Comparison of ENCODE assay signal across 20 mouse cellular contexts in genomic region chr13:54748190-54748589, GRCm38 (mm10). TPM values are rescaled to one million over a fixed set of nuclear protein-coding genes. Genes with fewer than 3 reads are reported as not detected.
DNase-seq lines count a peak whose midpoint lies in the region; ATAC-seq and TF ChIP-seq lines count a peak whose summit lies in the region.
"Had no signal": no experiment of that assay in that cellular context is flagged by ENCODE, and none has a peak within 500 bp of the region (broad histone marks: within the 10 kb centered on the region; RNA-seq: fewer than 3 reads in every experiment).

No protein-coding gene starts in this region.

- 0 out of 2 replicates have a peak, but pooled peaks cover 4% of the 10 kb centered on the region for H3K36me3 ChIP-seq in forebrain, embryonic 14.5 days (ENCODE audit: control insufficient read depth, insufficient read depth, low read length)
- no peaks in the 10 kb centered on the region for H3K36me3 ChIP-seq in hindbrain, postnatal 0 days (ENCODE audit: insufficient read depth, low read length)
- no peaks in the 10 kb centered on the region for H3K36me3 ChIP-seq in neural tube, embryonic 14.5 days (ENCODE audit: control insufficient read depth, insufficient read depth, low read length)
- H3K36me3 ChIP-seq: heart, embryonic 12.5 days; limb, embryonic 15.5 days; lung, embryonic 15.5 days had no signal

- H3K4me3 ChIP-seq in forebrain, embryonic 14.5 days (ENCODE audit: low read depth, low read length), result peak overlapping the region; percentile 61
- H3K4me3 ChIP-seq in hindbrain, postnatal 0 days (ENCODE audit: low read length), result peak overlapping the region; percentile 63
- peak overlapping the region; percentile 62 for H3K4me3 ChIP-seq in neural tube, embryonic 14.5 days (ENCODE audit: low read depth, low read length)
- H3K4me3 ChIP-seq: gastrocnemius, adult 2 months; heart, embryonic 12.5 days had no signal

- no peak for ATAC-seq in cerebellum, adult (ENCODE audit: insufficient number of reproducible peaks, low FRiP score, low TSS enrichment)
- ATAC-seq in forebrain, embryonic 14.5 days, result no peak
- ATAC-seq in hindbrain, postnatal 0 days, result no peak
- no peak for ATAC-seq in neural tube, embryonic 14.5 days (ENCODE audit: low read depth)

- H3K9ac ChIP-seq in forebrain, embryonic 14.5 days (ENCODE audit: low read length), result peak overlapping the region; percentile 81
- H3K9ac ChIP-seq in hindbrain, postnatal 0 days (replicated peaks; ENCODE audit: low read length), result peak overlapping the region; percentile 84
- peak overlapping the region; percentile 90 for H3K9ac ChIP-seq in neural tube, embryonic 14.5 days (replicated peaks; ENCODE audit: low read depth, low read length)
- H3K9ac ChIP-seq: heart, embryonic 12.5 days; limb, embryonic 15.5 days; lung, embryonic 15.5 days had no signal

- DNase-seq in cerebellum, adult 9-11 months, result peak; percentile 69
- DNase-seq in forebrain, embryonic 14.5 days (ENCODE audit: low spot score), result no peak
- no peak for DNase-seq in hindbrain, postnatal 0 days (ENCODE audit: low spot score)
- no peak for DNase-seq in liver
- no peak for DNase-seq in kidney, adult 11 months
- DNase-seq in kidney, adult 9 months, result no peak
- DNase-seq: adrenal gland, postnatal 36 days; B cell, adult 2 months; gastrocnemius, adult 2 months; kidney, postnatal 25 days; right cerebral cortex, postnatal 4 days; thymus, postnatal 14 days had no signal

- peak overlapping the region; percentile 67 for H3K4me2 ChIP-seq in forebrain, embryonic 14.5 days (ENCODE audit: low read length)
- peak overlapping the region; percentile 61 for H3K4me2 ChIP-seq in hindbrain, postnatal 0 days (ENCODE audit: low read depth, low read length)
- peak overlapping the region; percentile 75 for H3K4me2 ChIP-seq in neural tube, embryonic 14.5 days (ENCODE audit: low read depth, low read length)

- 84% methylated on average over 8 of the region's 8 CpGs for WGBS in forebrain, embryonic 14.5 days
- WGBS in hindbrain, postnatal 0 days, result 71% methylated on average over 8 of the region's 8 CpGs
- WGBS in neural tube, embryonic 14.5 days, result 83% methylated on average over 8 of the region's 8 CpGs

- H3K9me3 ChIP-seq in forebrain, embryonic 14.5 days (replicated peaks; ENCODE audit: control insufficient read depth, low read length), result no peaks in the 10 kb centered on the region
- no peaks in the 10 kb centered on the region for H3K9me3 ChIP-seq in hindbrain, postnatal 0 days (ENCODE audit: low read length)
- H3K9me3 ChIP-seq in neural tube, embryonic 14.5 days (ENCODE audit: control insufficient read depth, low read length), result no peaks in the 10 kb centered on the region
- H3K9me3 ChIP-seq: heart, embryonic 12.5 days; limb, embryonic 15.5 days; lung, embryonic 15.5 days had no signal

- H3K27me3 ChIP-seq in forebrain, embryonic 14.5 days (replicated peaks; ENCODE audit: control insufficient read depth, insufficient read depth, low read length), result 0 out of 2 replicates have a peak, but pooled peaks cover 6% of the 10 kb centered on the region
- H3K27me3 ChIP-seq in hindbrain, postnatal 0 days (ENCODE audit: insufficient read depth, low read length), result no peaks in the 10 kb centered on the region
- no peaks in the 10 kb centered on the region for H3K27me3 ChIP-seq in neural tube, embryonic 14.5 days (ENCODE audit: control insufficient read depth, insufficient read depth, low read length)

- TF ChIP-seq CTCF in hindbrain, postnatal 0 days (IDR thresholded peaks at IDR 0.05; ENCODE audit: low read depth), result no peak

- peaks cover 26% of the 10 kb centered on the region for H3K4me1 ChIP-seq in forebrain, embryonic 14.5 days (ENCODE audit: control insufficient read depth, insufficient read depth, low read length)
- peaks cover 25% of the 10 kb centered on the region; the same call in 1 of the 2 replicates for H3K4me1 ChIP-seq in hindbrain, postnatal 0 days (ENCODE audit: insufficient read depth, low read length)
- H3K4me1 ChIP-seq in neural tube, embryonic 14.5 days (ENCODE audit: control insufficient read depth, insufficient read depth, low read length), result peaks cover 30% of the 10 kb centered on the region

- no peak overlapping the region for H3K27ac ChIP-seq in forebrain, embryonic 14.5 days (ENCODE audit: low read depth, low read length)
- H3K27ac ChIP-seq in hindbrain, postnatal 0 days, result peak overlapping the region; percentile 94; the same call in 1 of the 2 replicates
- no peak overlapping the region; the same call in 1 of the 2 replicates for H3K27ac ChIP-seq in neural tube, embryonic 14.5 days (ENCODE audit: low read depth, low read length)
- H3K27ac ChIP-seq: gastrocnemius, adult 2 months; limb, embryonic 15.5 days; lung, embryonic 15.5 days had no signal

RNA-seq across cellular contexts. Expression of gene Gprin1, which starts 1.5 kb away (rescaled TPM):
- polyA plus RNA-seq in forebrain, embryonic 14.5 days (2014; fragmentation: Nextera tagmentation; extraction: Ambion mirVana), result 16.8 and 17.4 TPM in 2 replicates
- total RNA-seq in hindbrain, postnatal 0 days (2014; rRNA removed), result 146 and 153 TPM in 2 replicates
- 18.3 and 19.9 TPM in 2 replicates for polyA plus RNA-seq in hindbrain, postnatal 0 days (2015; fragmentation: Nextera tagmentation; extraction: Ambion mirVana)
- 17.3 and 19.6 TPM in 2 replicates for polyA plus RNA-seq in neural tube, embryonic 14.5 days (2014; fragmentation: Nextera tagmentation; extraction: Ambion mirVana)
- total RNA-seq: gastrocnemius, adult 2 months; megakaryocyte, adult 5-6 weeks had no signal

RNA-seq across cellular contexts. Expression of gene Sncb, which starts 18.2 kb away (rescaled TPM):
- polyA plus RNA-seq in forebrain, embryonic 14.5 days (2014; fragmentation: Nextera tagmentation; extraction: Ambion mirVana), result 25.7 and 31.8 TPM in 2 replicates
- total RNA-seq in hindbrain, postnatal 0 days (2014; rRNA removed), result 96.8 and 111 TPM in 2 replicates
- 202 and 222 TPM in 2 replicates for polyA plus RNA-seq in hindbrain, postnatal 0 days (2015; fragmentation: Nextera tagmentation; extraction: Ambion mirVana)
- polyA plus RNA-seq in neural tube, embryonic 14.5 days (2014; fragmentation: Nextera tagmentation; extraction: Ambion mirVana), result 61.3 and 118 TPM in 2 replicates
- total RNA-seq: ES-E14; gastrocnemius, adult 2 months; megakaryocyte, adult 5-6 weeks had no signal

RNA-seq across cellular contexts. Expression of gene Eif4e1b, which starts 35.6 kb away (rescaled TPM):
- polyA plus RNA-seq in forebrain, embryonic 14.5 days (2014; fragmentation: Nextera tagmentation; extraction: Ambion mirVana), result not detected in 2 replicates
- total RNA-seq in hindbrain, postnatal 0 days (2014; rRNA removed), result not detected in 2 replicates
- not detected in 2 replicates for polyA plus RNA-seq in hindbrain, postnatal 0 days (2015; fragmentation: Nextera tagmentation; extraction: Ambion mirVana)
- polyA plus RNA-seq in neural tube, embryonic 14.5 days (2014; fragmentation: Nextera tagmentation; extraction: Ambion mirVana), result not detected in 2 replicates
- total RNA-seq: adrenal gland, postnatal 36 days; gastrocnemius, adult 2 months; left cerebral cortex, adult 18-20 months; megakaryocyte, adult 5-6 weeks had no signal
- polyA plus RNA-seq: heart, embryonic 12.5 days; limb, embryonic 15.5 days; lung, embryonic 15.5 days had no signal

RNA-seq across cellular contexts. Expression of gene Tspan17, which starts 41.0 kb away (rescaled TPM):
- polyA plus RNA-seq in forebrain, embryonic 14.5 days (2014; fragmentation: Nextera tagmentation; extraction: Ambion mirVana), result 16.0 and 16.3 TPM in 2 replicates
- 53.2 and 60.5 TPM in 2 replicates for total RNA-seq in hindbrain, postnatal 0 days (2014; rRNA removed)
- 143 and 153 TPM in 2 replicates for polyA plus RNA-seq in hindbrain, postnatal 0 days (2015; fragmentation: Nextera tagmentation; extraction: Ambion mirVana)
- polyA plus RNA-seq in neural tube, embryonic 14.5 days (2014; fragmentation: Nextera tagmentation; extraction: Ambion mirVana), result 78.1 and 82.3 TPM in 2 replicates

RNA-seq across cellular contexts. Expression of gene Cdhr2, which starts 46.9 kb away (rescaled TPM):
- 0.05 and 0.14 TPM in 2 replicates for polyA plus RNA-seq in forebrain, embryonic 14.5 days (2014; fragmentation: Nextera tagmentation; extraction: Ambion mirVana)
- 0.22 and 0.37 TPM in 2 replicates for total RNA-seq in hindbrain, postnatal 0 days (2014; rRNA removed)
- 0.35 and 0.41 TPM in 2 replicates for polyA plus RNA-seq in hindbrain, postnatal 0 days (2015; fragmentation: Nextera tagmentation; extraction: Ambion mirVana)
- 0.21 and 0.29 TPM in 2 replicates for polyA plus RNA-seq in neural tube, embryonic 14.5 days (2014; fragmentation: Nextera tagmentation; extraction: Ambion mirVana)
- total RNA-seq: adrenal gland, postnatal 36 days; gastrocnemius, adult 2 months; megakaryocyte, adult 5-6 weeks had no signal
- polyA plus RNA-seq: limb, embryonic 15.5 days had no signal
